Mouse (Mus musculus) embryonic facial prominence, embryonic 12.5 days (tissue): ENCODE results near the gene AU040320. TPM values are rescaled to one million over a fixed set of nuclear protein-coding genes. Genes with fewer than 3 reads are reported as not detected.

Source experiments
- ATAC-seq: fragments of 200-750 bp; cut with Nextera tagmentation; 2 replicates; pipeline ENCODE4 v1.8.0; 2017; ENCODE audit not compliant: insufficient number of reproducible peaks, insufficient read depth, low FRiP score, low TSS enrichment
- H3K27ac ChIP-seq: fragments of 300-500 bp; sonication (generic); 2 replicates; pipeline ENCODE4 v1.5.1; 2016; ENCODE audit warnings: mild to moderate bottlenecking
- H3K27me3 ChIP-seq: fragments of 300-500 bp; sonication (generic); 2 replicates; pipeline ENCODE4 v1.6.1; 2016; ENCODE audit warnings: mild to moderate bottlenecking, moderate library complexity
- H3K36me3 ChIP-seq: fragments of 300-500 bp; sonication (generic); 2 replicates; pipeline ENCODE4 v1.6.1; 2016; ENCODE audit warnings: mild to moderate bottlenecking
- H3K4me1 ChIP-seq: fragments of 300-500 bp; sonication (generic); 2 replicates; pipeline ENCODE4 v1.6.1; 2016
- H3K4me2 ChIP-seq: fragments of 300-500 bp; sonication (generic); replicated peaks from 2 replicates; pipeline ENCODE4 v1.6.1; 2016; ENCODE audit warnings: mild to moderate bottlenecking, moderate library complexity
- H3K4me3 ChIP-seq: fragments of 300-500 bp; sonication (generic); 2 replicates; pipeline ENCODE4 v1.5.1; 2016; ENCODE audit warnings: mild to moderate bottlenecking
- H3K9ac ChIP-seq: fragments of 300-500 bp; sonication (generic); 2 replicates; pipeline ENCODE4 v1.6.1; 2016; ENCODE audit warnings: mild to moderate bottlenecking, moderate library complexity
- H3K9me3 ChIP-seq: fragments of 300-500 bp; sonication (generic); 2 replicates; pipeline ENCODE4 v1.6.1; 2016; ENCODE audit warnings: mild to moderate bottlenecking, moderate library complexity
- WGBS: fragments of 180-500 bp; shearing (Covaris S2); methylation state at CpG from one replicate; pipeline ENCODE4 v1.1.7; 2016; 5-methylcytosine and 5-hydroxymethylcytosine counted together
- polyA plus RNA-seq: library from polyadenylated mRNA; unstranded; fragments of >200 nt; fragmentation: Nextera tagmentation; extraction: Ambion mirVana; gene quantifications from 2 replicates; pipeline ENCODE4 v1.2.1, GENCODE M21; 2016

Gene AU040320
- polyA plus RNA-seq, 1 experiment from 2014 or later, result 18.1 TPM

DNA sequence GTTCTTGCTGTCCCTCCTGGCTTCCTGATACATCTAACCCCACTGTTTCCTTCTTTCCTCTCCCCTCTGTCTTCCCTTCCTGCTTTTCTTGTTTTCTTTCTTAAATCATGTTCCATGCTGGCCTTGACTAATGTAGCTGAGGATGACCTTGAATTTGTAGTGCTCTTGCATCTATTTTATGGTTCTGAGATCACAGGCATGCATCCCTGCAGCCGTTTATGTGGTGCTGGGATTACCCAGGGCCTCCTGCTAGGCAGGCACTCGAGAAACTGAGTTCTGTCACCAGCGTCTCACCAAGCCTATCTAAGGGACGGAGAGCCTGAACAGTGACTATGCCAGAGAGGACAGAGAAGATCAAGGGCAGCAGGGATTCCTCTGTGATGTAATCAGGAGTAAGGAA is 52.4 kb downstream of the AU040320 start:
- Histone ChIP-seq H3K27me3 (no peaks in the 10 kb centered on the region), H3K4me2 (no peak overlapping the region), H3K9ac (no peak overlapping the region), H3K27ac (no peak overlapping the region), H3K36me3 (0 out of 2 replicates have a peak, but pooled peaks cover 4% of the 10 kb centered on the region), H3K4me3 (no peak overlapping the region), H3K4me1 (no peaks in the 10 kb centered on the region), H3K9me3 (no peaks in the 10 kb centered on the region)
- ATAC-seq, result no peak
- WGBS, result 70% methylated on average over 4 of the region's 4 CpGs

DNA sequence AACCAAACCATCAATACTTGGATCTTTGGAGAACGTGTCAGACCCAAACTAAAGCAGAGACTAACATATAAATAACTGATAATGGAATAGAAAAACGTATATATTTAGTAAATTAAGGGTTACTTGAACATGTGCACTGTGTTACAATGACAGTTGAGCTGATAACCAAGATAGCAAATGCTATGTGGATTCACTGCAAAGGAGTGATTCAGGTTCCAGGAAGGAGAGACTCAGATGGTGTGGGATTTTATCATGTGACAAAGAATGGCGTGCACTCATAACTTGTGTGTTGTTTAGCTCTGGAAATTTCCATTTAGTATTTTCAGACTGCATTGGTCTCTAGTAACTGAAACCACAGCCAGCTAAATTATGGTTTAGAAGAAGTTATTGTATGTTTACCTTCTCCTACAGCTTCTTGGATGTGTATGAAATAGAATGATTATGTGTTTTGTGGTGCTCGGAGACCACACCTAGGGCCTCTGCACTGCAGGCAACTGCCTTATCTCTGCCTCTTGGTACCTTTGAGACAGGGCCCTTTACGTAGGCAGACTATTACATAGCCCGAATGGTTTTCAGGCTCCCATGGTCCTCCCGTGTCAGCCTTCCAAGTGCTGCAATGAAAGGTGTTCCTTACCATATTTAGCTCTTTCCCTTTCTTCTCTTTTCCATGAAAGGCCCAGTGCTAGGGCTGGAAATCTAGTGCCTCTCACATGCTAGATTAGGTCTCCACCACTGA is 53.5 kb downstream of the AU040320 start:
- Histone ChIP-seq H3K9me3 (no peaks in the 10 kb centered on the region), H3K27ac (no peak overlapping the region), H3K9ac (no peak overlapping the region), H3K36me3 (0 out of 2 replicates have a peak, but pooled peaks cover 4% of the 10 kb centered on the region), H3K27me3 (no peaks in the 10 kb centered on the region), H3K4me2 (no peak overlapping the region), H3K4me3 (no peak overlapping the region), H3K4me1 (no peaks in the 10 kb centered on the region)
- WGBS, result 90% methylated on average over 7 of the region's 7 CpGs
- no peak for ATAC-seq

DNA sequence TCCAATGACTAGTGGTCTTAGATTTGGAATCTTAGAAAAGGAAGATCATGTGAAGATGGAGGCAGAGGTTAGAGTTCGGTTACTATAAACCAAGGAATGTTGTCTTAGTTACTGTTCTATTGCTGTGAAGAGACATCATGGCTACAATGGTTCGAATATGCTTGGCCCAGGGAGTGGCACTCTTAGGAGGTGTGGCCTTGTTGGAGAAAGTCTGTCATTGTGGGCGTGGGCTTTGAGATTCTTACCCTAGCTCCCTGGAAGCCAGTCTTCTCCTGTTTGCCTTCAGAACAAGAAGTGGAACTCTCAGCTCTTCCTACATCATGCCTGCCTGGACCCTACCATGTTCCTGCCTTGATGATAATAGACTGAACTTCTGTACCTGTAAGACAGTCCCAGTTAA is 57.2 kb downstream of the AU040320 start:
- peaks cover 2% of the 10 kb centered on the region; the same call in 1 of the 2 replicates for H3K4me1 ChIP-seq
- H3K27ac ChIP-seq, result no peak overlapping the region
- 0 out of 2 replicates have a peak, but pooled peaks cover 3% of the 10 kb centered on the region for H3K36me3 ChIP-seq
- ATAC-seq, result no peak
- H3K9me3 ChIP-seq, result no peaks in the 10 kb centered on the region
- no peaks in the 10 kb centered on the region for H3K27me3 ChIP-seq
- H3K4me2 ChIP-seq, result no peak overlapping the region
- WGBS, result 88% methylated on average over 3 of the region's 3 CpGs
- H3K9ac ChIP-seq, result no peak overlapping the region
- no peak overlapping the region for H3K4me3 ChIP-seq

DNA sequence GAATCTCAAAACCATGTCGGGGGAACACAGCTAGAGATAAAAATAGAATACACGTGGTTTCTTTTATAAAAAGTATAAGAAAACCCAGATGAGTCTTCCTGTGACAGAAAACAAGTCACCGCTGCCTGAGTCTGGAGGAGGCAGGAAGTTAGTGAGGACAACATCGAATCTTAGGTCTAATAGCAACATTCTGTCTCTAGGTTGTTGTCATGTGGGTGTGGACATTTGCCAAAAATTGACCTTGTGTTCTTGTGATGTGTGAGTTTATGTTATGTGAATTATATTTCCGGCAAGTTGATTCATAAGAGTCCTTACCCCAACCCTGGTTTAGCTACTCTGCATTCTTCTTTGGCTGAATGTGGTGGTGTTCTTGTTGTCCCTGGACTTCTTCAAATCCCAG is 59.9 kb downstream of the AU040320 start:
- no peak overlapping the region for H3K4me2 ChIP-seq
- no peaks in the 10 kb centered on the region for H3K27me3 ChIP-seq
- H3K4me1 ChIP-seq, result peaks cover 5% of the 10 kb centered on the region; the same call in 1 of the 2 replicates
- H3K9ac ChIP-seq, result no peak overlapping the region
- no peak overlapping the region for H3K27ac ChIP-seq
- no peak overlapping the region for H3K4me3 ChIP-seq
- no peaks in the 10 kb centered on the region for H3K9me3 ChIP-seq
- H3K36me3 ChIP-seq, result peaks cover 18% of the 10 kb centered on the region; the same call in 1 of the 2 replicates
- no peak for ATAC-seq
- WGBS, result 78% methylated on average over 5 of the region's 5 CpGs

DNA sequence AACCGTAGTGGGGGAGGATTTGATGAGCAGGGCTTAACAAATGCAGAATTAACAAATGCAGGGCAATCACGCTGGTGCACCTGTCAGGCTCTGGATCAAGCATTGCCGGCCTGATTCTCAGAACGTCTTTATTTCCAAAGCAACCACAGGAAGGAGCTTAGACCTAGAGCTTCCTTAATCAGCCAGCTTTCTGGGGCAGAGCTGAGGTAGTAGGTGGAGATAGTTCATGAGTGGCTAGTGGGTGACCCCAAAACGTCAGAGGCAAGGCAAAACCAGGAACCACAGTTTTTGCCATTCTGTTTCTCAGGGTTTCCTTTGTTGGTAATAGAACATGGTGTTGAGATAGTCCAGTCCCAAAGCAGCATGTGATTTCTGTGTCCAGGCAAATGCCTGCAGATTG is 61.5 kb downstream of the AU040320 start:
- H3K36me3 ChIP-seq, result peaks cover 25% of the 10 kb centered on the region
- H3K4me1 ChIP-seq, result peaks cover 5% of the 10 kb centered on the region; the same call in 1 of the 2 replicates
- H3K9me3 ChIP-seq, result no peaks in the 10 kb centered on the region
- no peak overlapping the region for H3K9ac ChIP-seq
- no peak overlapping the region for H3K4me3 ChIP-seq
- H3K27me3 ChIP-seq, result no peaks in the 10 kb centered on the region
- WGBS, result 67% methylated on average over 5 of the region's 5 CpGs
- ATAC-seq, result no peak
- H3K4me2 ChIP-seq, result no peak overlapping the region
- no peak overlapping the region for H3K27ac ChIP-seq

DNA sequence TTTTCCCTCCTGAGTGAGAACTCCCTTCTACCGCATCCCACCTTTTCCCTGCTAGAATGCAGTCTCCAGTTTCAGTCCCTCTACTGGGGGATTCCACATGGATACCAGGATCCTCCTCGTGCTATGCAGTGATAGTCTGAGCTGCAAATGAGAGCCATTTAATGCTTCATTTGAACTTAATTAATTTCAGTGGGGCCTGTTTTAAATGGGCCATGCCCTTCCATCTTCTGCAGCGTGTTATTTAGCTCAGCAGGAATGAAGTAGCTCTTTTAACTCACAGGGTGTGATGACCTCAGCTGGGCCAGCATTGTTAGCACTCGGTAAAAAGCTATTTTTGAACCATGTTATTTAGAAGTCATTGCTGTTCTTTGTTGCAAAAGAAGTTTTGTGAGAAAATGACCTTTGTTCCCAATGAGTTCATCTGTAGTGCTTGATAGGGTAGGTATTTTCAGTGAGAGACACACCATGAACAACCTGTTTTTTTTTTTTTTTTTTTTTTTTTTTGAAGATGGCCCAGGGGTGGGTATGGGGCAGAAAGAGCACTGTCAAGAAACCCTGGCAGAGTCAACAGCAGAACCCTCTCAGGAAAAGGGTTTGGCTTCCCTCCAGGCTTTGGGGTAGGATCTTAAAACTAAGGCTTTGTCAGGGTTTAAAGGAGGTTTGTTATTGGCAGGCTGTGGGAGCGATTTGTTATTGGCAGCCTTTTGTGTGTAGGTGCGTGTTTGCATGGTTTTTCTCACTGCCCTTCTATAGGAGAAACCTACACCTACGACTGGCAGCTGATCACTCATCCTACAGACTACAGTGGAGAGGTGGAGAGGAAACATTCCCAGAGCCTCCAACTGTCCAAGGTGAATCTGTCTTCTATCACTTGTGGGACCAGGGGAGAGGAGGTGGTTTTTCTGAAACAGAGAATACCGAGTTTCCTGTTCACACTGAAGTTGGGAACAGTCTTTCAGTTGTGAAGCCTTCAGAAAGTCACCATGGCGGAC is 69.8 kb downstream of the AU040320 start:
- WGBS, result 72% methylated on average over 9 of the region's 9 CpGs
- Histone ChIP-seq H3K9ac (no peak overlapping the region), H3K27ac (no peak overlapping the region), H3K9me3 (no peaks in the 10 kb centered on the region), H3K4me2 (no peak overlapping the region), H3K27me3 (no peaks in the 10 kb centered on the region), H3K4me1 (no peaks in the 10 kb centered on the region), H3K4me3 (no peak overlapping the region), H3K36me3 (peaks cover 14% of the 10 kb centered on the region)
- no peak for ATAC-seq

DNA sequence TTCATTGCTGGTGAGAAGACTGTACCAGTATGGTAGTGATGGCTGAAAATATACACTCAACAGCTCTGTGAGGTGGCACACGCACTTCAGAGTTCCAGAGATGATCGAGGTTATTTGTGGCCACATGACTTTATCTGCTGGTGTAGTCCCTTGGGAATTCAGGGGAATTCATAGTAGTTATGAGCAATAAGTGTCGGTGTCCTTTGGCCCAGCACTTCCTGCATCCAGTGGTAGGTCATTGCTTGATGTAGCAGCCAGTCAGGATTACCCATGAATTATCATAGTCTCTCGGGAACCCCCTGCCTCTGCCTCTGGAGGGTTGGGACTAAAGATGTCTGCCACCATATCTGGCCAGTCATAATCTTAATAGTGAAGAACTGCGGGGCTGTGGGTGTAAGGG is 70.6 kb downstream of the AU040320 start:
- Histone ChIP-seq H3K4me1 (no peaks in the 10 kb centered on the region), H3K9ac (no peak overlapping the region), H3K4me2 (no peak overlapping the region), H3K4me3 (no peak overlapping the region), H3K36me3 (peaks cover 18% of the 10 kb centered on the region; the same call in 1 of the 2 replicates), H3K27me3 (no peaks in the 10 kb centered on the region), H3K27ac (no peak overlapping the region), H3K9me3 (no peaks in the 10 kb centered on the region)
- 90% methylated on average over 5 of the region's 5 CpGs for WGBS
- ATAC-seq, result no peak

DNA sequence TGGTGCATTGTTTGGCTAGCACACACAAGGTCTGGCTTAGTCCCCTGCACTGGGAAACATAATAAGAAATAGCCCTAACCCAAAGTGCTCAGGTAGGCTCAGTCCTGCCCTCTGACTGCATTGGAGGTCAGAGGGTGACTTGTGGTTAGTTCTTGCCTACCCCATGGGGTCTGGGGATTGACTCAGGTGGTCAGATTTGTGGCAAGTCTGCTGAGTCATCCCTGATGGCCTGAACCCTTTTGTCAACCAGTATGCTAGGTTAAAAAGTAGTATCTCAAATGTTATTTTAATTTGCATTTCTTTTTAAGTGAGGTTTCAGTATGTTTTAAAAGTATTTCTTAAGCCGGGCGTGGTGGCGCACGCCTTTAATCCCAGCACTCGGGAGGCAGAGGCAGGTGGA is 77.8 kb downstream of the AU040320 start:
- H3K4me2 ChIP-seq, result no peak overlapping the region
- no peaks in the 10 kb centered on the region for H3K9me3 ChIP-seq
- WGBS, result 96% methylated on average over 5 of the region's 5 CpGs
- no peaks in the 10 kb centered on the region for H3K4me1 ChIP-seq
- no peaks in the 10 kb centered on the region for H3K27me3 ChIP-seq
- no peak overlapping the region for H3K9ac ChIP-seq
- H3K4me3 ChIP-seq, result no peak overlapping the region
- H3K36me3 ChIP-seq, result peaks cover 45% of the 10 kb centered on the region
- no peak overlapping the region for H3K27ac ChIP-seq
- ATAC-seq, result no peak

DNA sequence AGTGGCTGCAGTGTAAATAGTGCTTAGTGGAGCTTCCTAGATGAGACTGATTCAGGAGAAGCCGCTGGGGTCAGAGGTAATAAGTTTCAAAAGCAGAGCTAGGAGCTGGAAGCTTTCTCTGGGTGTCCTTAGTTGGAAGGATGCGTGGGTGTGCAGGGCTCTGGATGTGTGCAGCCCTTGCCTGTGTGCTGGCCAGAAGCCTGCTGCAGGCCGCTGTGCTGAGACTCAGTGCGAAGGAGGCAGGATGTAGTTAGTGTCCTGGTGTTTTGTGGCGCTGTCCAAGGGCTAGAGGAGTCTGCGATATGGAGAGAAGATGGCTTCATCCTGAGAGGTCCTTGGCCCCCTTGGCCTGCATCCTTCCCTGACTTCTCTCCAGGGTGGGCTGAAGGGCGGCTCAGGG is 85.5 kb downstream of the AU040320 start:
- no peak overlapping the region for H3K4me2 ChIP-seq
- no peaks in the 10 kb centered on the region for H3K27me3 ChIP-seq
- no peaks in the 10 kb centered on the region for H3K9me3 ChIP-seq
- H3K4me3 ChIP-seq, result no peak overlapping the region
- H3K4me1 ChIP-seq, result no peaks in the 10 kb centered on the region
- no peak overlapping the region for H3K27ac ChIP-seq
- no peak overlapping the region for H3K9ac ChIP-seq
- ATAC-seq, result no peak
- peaks cover 44% of the 10 kb centered on the region for H3K36me3 ChIP-seq
- WGBS, result 80% methylated on average over 7 of the region's 7 CpGs

DNA sequence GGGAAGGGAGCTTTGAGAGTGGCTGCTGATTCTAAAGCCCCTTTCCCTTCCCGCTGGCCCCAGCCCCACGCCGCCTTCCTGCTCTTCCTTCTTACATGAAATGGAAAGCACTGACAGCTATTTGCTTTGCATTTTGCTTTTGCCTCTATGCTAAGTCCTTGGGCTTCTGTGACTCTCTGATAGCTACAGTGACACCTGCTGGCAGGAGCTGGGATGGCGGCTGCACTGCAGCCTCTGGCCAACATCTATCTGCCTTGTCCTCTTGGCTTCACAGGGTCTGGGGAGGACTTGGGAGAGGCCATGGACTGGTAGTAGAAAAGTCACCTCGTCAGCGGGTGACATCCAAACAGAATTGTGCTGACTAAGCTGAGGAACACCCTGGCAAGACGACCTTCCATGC is 86.5 kb downstream of the AU040320 start:
- no peak for ATAC-seq
- whole genome bisulfite sequencing, result 18% methylated on average over 7 of the region's 7 CpGs
- H3K4me1 ChIP-seq, result no peaks in the 10 kb centered on the region
- no peak overlapping the region for H3K4me2 ChIP-seq
- no peak overlapping the region for H3K9ac ChIP-seq
- H3K4me3 ChIP-seq, result no peak overlapping the region
- no peaks in the 10 kb centered on the region for H3K27me3 ChIP-seq
- H3K9me3 ChIP-seq, result no peaks in the 10 kb centered on the region
- H3K36me3 ChIP-seq, result peaks cover 43% of the 10 kb centered on the region
- no peak overlapping the region for H3K27ac ChIP-seq

DNA sequence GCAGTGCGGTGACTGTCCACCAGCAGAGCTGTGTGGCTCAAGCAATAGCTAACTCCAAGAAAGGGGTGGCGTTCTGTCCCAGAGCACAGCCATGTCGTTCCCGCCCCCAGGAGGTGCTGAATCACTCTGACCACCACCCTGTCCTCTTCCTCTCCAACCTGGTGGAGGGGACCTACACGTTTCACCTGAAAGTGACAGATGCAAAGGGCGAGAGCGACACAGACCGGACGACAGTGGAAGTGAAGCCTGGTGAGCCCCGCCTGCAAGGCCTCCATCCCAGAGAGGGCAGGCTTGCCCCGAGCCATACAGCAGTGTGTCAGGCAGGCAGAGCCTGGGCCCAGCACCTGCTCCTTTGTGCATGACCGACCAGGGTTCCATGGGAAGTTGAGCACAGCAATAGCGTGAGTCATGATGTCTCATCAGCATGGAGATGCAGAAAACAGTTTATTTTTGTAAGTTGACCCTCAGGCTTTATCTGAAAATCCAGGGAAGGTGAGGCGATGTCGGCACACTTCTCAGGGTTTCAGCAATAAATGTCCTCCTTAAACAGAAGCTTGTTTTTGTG is 87.7 kb downstream of the AU040320 start:
- WGBS, result 91% methylated on average over 15 of the region's 15 CpGs
- Histone ChIP-seq H3K4me2 (no peak overlapping the region), H3K4me3 (no peak overlapping the region), H3K4me1 (no peaks in the 10 kb centered on the region), H3K27me3 (no peaks in the 10 kb centered on the region), H3K9ac (no peak overlapping the region), H3K27ac (no peak overlapping the region), H3K36me3 (peaks cover 33% of the 10 kb centered on the region), H3K9me3 (no peaks in the 10 kb centered on the region)
- ATAC-seq, result no peak
